Mouse (Mus musculus): ENCODE results near the gene Ifne.

The Ifne gene

DNA sequence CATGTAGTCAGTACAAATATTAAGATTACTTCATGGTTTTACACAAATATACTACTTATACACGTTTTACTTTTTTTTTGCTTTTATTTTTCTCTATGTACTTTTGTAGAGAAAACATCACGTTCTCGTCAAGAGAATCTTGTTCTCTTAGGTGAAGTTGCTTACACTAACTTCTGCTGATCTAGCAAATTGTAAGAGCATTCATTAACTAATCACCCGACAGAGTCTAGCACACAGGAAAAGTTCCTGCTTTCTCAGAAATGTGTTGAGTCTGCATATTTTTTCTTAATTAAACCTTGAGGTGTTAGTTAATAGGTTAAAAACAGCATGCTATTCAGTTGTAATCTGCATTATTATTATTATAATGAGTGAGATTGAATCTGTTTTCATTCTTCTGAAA is 1.2 kb downstream of the Ifne start:
- Histone ChIP-seq H3K27me3 (ENCODE audit: control insufficient read depth, insufficient read depth, low read length, poor library complexity, severe bottlenecking) (no peaks in the 10 kb centered on the region), H3K36me3 (ENCODE audit: control insufficient read depth, insufficient read depth, low read length, poor library complexity, severe bottlenecking) (no peaks in the 10 kb centered on the region)
- DNase-seq (ENCODE audit: low read depth, low spot score): no peak

DNA sequence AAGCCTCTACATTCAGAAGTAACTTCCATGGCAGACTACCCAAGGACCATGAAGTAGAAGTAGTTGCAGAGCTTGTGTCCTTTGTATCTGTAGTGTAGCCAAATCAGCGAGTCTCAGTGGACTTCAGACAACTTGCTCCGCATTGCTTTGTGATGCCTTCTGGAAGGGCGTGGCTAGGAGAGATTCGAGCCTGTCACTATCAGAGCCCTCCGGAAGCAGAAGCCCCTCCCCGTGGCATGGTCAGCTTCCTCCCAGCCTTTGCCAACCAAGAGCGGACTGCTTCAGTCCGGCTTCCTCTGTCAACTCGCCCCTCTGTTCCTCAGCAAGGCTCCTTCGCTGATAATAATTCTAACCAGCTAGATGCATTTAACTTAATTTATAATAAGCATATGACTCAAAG is 1.8 kb downstream of the Ifne start:
- H3K27me3 ChIP-seq (ENCODE audit: control insufficient read depth, insufficient read depth, low read length, poor library complexity, severe bottlenecking): no peaks in the 10 kb centered on the region
- peak; percentile 33 for DNase-seq (ENCODE audit: low read depth, low spot score)
- no peaks in the 10 kb centered on the region for H3K36me3 ChIP-seq (ENCODE audit: control insufficient read depth, insufficient read depth, low read length, poor library complexity, severe bottlenecking)

DNA sequence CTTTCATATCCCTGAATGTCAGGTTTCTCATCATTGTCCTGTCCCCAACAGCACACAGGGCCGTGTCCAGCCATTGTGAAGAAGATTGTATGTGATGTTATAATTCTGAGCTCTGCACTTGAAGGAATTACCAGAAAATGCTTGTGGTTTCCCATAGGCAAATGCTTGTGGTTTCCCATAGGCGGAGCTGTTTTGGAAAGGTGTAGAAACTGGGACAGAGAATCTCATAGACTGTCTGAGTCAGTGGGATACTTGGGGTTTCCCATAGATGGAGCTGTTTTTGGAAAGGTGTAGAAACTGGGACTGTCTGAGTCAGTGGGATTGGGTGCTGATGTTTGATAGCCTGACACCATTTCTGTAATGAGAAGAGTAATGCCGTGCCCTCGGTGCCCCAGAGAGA is 3.5 kb downstream of the Ifne start:
- Histone ChIP-seq H3K27me3 (ENCODE audit: control insufficient read depth, insufficient read depth, low read length, poor library complexity, severe bottlenecking) (no peaks in the 10 kb centered on the region), H3K36me3 (ENCODE audit: control insufficient read depth, insufficient read depth, low read length, poor library complexity, severe bottlenecking) (no peaks in the 10 kb centered on the region)
- no peak for DNase-seq (ENCODE audit: low read depth, low spot score)

GRCm38 (mm10) chr4:88875435-88876095 is 4.4 kb downstream of the Ifne start:
- no peak for DNase-seq (ENCODE audit: low read depth, low spot score)
- Histone ChIP-seq H3K27me3 (ENCODE audit: control insufficient read depth, insufficient read depth, low read length, poor library complexity, severe bottlenecking) (no peaks in the 10 kb centered on the region), H3K36me3 (ENCODE audit: control insufficient read depth, insufficient read depth, low read length, poor library complexity, severe bottlenecking) (no peaks in the 10 kb centered on the region)

GRCm38 (mm10) chr4:88872691-88873090 is 7.3 kb downstream of the Ifne start:
- Histone ChIP-seq H3K27me3 (ENCODE audit: control insufficient read depth, insufficient read depth, low read length, poor library complexity, severe bottlenecking) (no peaks in the 10 kb centered on the region), H3K36me3 (ENCODE audit: control insufficient read depth, insufficient read depth, low read length, poor library complexity, severe bottlenecking) (no peaks in the 10 kb centered on the region)
- peak; percentile 66 for DNase-seq (ENCODE audit: low read depth, low spot score)

DNA sequence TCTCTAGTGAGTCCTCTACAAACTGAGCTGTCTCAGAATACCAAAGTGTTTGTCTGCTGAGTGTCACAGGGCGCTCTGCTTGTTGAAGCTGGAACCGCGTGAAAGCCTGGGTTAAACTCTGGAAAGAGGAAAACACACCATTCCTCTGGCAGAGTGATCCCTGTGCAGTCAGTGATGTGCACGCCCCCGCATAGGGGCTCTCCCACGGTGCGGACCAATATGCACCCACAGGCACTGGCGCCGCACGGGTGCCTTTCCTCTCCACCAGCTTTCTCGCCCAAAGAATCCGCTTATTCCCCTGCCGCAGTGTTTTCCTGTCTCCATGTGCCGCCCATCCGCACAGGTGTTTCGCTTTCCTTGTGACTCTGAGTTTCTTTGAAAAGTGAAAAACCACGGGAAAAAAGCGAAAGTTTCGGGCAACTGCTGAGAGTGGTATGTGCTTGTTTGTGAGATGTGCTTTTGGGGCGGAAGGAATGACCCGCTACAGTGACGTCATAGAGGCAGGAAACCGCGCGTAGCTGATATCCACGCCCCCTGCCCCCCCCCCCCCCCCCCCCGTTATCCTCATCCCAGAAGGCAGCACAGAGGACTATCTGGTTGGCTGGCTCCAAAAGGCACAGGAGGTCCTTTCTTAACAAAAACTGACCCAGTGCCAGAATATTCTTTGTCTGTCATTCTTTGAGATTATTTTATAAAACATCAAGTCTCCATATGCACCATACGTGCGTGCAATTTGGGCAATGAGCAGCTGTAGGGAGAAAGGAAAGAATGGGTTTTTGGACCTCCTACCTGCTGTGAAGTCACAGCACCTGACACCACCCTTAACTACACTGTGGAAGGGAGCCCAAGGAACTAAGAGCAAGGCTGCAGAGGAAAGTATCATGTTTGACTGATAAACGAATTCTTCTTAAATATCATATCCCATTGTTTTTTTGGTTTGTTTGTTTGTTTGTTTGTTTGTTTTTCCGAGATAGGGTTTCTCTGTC is 11.8 kb downstream of the Ifne start:
- DNase-seq (ENCODE audit: low read depth, low spot score): peak; percentile 73
- Histone ChIP-seq H3K27me3 (ENCODE audit: control insufficient read depth, insufficient read depth, low read length, poor library complexity, severe bottlenecking) (no peaks in the 10 kb centered on the region), H3K36me3 (ENCODE audit: control insufficient read depth, insufficient read depth, low read length, poor library complexity, severe bottlenecking) (no peaks in the 10 kb centered on the region)

- peak; percentile 88 for DNase-seq (ENCODE audit: low read depth, low spot score)
- Histone ChIP-seq H3K36me3 (ENCODE audit: control insufficient read depth, insufficient read depth, low read length, poor library complexity, severe bottlenecking) (no peaks in the 10 kb centered on the region), H3K27me3 (ENCODE audit: control insufficient read depth, insufficient read depth, low read length, poor library complexity, severe bottlenecking) (no peaks in the 10 kb centered on the region)
Observed at GRCm38 (mm10) chr4:88867366-88867925, 12.6 kb downstream of the Ifne start.

- Histone ChIP-seq H3K36me3 (ENCODE audit: control insufficient read depth, insufficient read depth, low read length, poor library complexity, severe bottlenecking) (no peaks in the 10 kb centered on the region), H3K27me3 (ENCODE audit: control insufficient read depth, insufficient read depth, low read length, poor library complexity, severe bottlenecking) (no peaks in the 10 kb centered on the region)
- peak; percentile 14 for DNase-seq (ENCODE audit: low read depth, low spot score)
Observed at GRCm38 (mm10) chr4:88865011-88865569, 14.9 kb downstream of the Ifne start.

DNA sequence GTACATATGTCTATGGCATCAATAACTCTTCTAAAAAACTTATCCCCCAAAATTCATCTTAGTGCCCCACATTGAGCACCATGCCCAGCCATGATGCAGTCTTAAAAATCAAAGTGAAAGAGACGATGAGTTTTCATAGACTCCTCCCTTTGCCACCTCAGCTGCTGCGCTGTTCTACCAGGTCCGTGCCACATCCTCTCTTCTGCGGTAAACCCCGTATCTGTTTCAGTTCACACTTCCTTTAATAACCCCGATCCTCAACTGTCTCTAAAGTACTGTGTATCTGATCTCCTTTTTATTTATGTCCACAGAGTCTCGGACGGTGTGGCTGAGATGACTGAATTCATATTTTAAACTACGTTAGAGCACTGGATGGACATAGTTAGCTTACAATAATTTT is 15.4 kb downstream of the Ifne start:
- H3K27me3 ChIP-seq (ENCODE audit: control insufficient read depth, insufficient read depth, low read length, poor library complexity, severe bottlenecking): no peaks in the 10 kb centered on the region
- peak; percentile 88 for DNase-seq (ENCODE audit: low read depth, low spot score)
- no peaks in the 10 kb centered on the region for H3K36me3 ChIP-seq (ENCODE audit: control insufficient read depth, insufficient read depth, low read length, poor library complexity, severe bottlenecking)

DNA sequence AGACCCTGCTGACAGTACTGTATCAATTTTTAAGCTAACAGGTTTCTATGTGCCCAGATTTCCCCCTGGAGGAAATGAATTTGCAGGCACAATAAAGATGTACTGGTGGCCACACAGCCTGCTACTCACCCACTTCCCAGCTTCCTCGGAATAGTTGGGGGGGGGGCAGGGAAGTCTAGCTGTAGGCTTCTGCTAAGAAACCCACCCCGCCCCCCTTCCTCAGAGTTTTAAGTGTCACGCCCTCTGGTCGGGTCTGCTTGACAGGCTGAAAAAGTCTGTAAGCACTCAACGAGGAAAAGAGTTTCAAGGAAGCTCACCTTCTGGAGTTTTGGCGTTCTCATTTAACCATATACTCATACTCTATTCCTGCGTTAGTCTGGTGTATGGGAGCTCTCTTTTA is 16.7 kb downstream of the Ifne start:
- no peak for DNase-seq (ENCODE audit: low read depth, low spot score)
- Histone ChIP-seq H3K36me3 (ENCODE audit: control insufficient read depth, insufficient read depth, low read length, poor library complexity, severe bottlenecking) (no peaks in the 10 kb centered on the region), H3K27me3 (ENCODE audit: control insufficient read depth, insufficient read depth, low read length, poor library complexity, severe bottlenecking) (no peaks in the 10 kb centered on the region)

GRCm38 (mm10) chr4:88859214-88859613 is 20.8 kb downstream of the Ifne start:
- H3K27me3 ChIP-seq (ENCODE audit: control insufficient read depth, insufficient read depth, low read length, poor library complexity, severe bottlenecking): no peaks in the 10 kb centered on the region
- H3K36me3 ChIP-seq (ENCODE audit: control insufficient read depth, insufficient read depth, low read length, poor library complexity, severe bottlenecking): no peaks in the 10 kb centered on the region
- no peak for DNase-seq (ENCODE audit: low read depth, low spot score)

- DNase-seq (ENCODE audit: low read depth, low spot score): no peak
- Histone ChIP-seq H3K27me3 (ENCODE audit: control insufficient read depth, insufficient read depth, low read length, poor library complexity, severe bottlenecking) (no peaks in the 10 kb centered on the region; the same call in 1 of the 2 replicates), H3K36me3 (ENCODE audit: control insufficient read depth, insufficient read depth, low read length, poor library complexity, severe bottlenecking) (no peaks in the 10 kb centered on the region)
Observed at GRCm38 (mm10) chr4:88851026-88851763, 28.8 kb downstream of the Ifne start.

- DNase-seq (ENCODE audit: low read depth, low spot score): peak; percentile 15
- Histone ChIP-seq H3K27me3 (ENCODE audit: control insufficient read depth, insufficient read depth, low read length, poor library complexity, severe bottlenecking) (no peaks in the 10 kb centered on the region; the same call in 1 of the 2 replicates), H3K36me3 (ENCODE audit: control insufficient read depth, insufficient read depth, low read length, poor library complexity, severe bottlenecking) (no peaks in the 10 kb centered on the region)
Observed at GRCm38 (mm10) chr4:88849698-88850097, 30.3 kb downstream of the Ifne start, which contains the start of gene Ifna1. Gene Ifna1, plus strand, starts transcription at chr4:88850087.

DNA sequence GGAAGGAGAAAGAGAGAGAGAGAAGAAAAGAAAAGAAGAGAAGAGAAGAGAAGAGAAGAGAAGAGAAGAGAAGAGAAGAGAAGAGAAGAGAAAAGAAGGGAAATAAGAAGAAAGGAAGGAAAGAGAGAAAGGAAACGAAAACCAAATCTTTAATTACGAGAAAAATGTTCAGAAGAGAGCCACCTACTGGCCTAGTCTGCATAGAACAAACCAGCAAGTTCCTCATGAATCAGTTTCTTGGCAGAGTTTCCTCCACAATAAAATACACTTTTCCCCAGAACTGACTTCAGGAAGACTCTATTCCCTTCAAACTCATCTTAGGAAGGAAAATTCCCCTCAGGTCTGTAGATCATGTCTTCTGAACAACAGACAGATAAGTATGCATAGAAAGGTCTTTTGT is 34.7 kb downstream of the Ifne start:
- Histone ChIP-seq H3K36me3 (ENCODE audit: control insufficient read depth, insufficient read depth, low read length, poor library complexity, severe bottlenecking) (no peaks in the 10 kb centered on the region), H3K27me3 (ENCODE audit: control insufficient read depth, insufficient read depth, low read length, poor library complexity, severe bottlenecking) (no peaks in the 10 kb centered on the region)
- DNase-seq (ENCODE audit: low read depth, low spot score): peak; percentile 37
